ENCODE assay signal across 9 mouse cellular contexts in the genomic region with DNA sequence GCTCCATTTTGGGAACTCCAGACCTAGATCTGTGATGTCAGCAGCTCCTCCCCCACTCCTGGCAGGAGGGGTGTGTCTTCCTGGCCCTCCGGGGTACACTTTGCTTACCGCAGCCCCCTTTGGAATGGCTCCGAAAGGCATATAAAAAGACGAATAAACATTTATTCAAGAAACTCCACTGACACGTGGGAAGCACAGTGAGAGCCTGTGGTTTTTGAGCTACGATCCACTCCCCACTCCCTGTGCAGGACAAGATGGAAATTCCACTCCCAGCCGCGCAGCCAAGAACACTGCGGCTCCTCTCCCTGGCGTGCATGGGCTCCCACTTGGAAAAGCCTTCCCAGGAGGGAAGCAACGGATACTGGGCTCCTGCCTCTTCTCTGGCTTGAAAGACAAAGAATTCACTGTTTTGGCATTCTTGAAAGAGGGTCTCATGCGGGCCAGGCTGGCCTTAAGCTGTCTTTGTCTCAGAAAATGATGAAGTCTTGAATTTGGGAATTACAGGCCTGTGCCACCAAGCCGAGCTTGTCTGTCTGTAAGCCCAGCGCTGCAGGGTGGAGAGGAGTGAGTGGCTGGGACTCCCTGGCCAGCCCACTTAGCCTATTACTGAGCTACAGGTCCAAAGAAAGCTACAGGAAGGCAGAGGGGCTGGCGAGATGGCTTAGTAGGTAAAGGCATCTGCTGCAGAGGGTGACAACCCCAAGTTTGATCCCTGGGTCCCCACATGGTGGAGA. TPM values are rescaled to one million over a fixed set of nuclear protein-coding genes. Genes with fewer than 3 reads are reported as not detected.
DNase-seq lines count a peak whose midpoint lies in the region; ATAC-seq lines count a peak whose summit lies in the region.
"Had no signal": no experiment of that assay in that cellular context is flagged by ENCODE, and none has a peak within 500 bp of the region (broad histone marks: within the 10 kb centered on the region; RNA-seq: fewer than 3 reads in every experiment).

No protein-coding gene starts in this region.

- H3K9me3 ChIP-seq in heart, embryonic 12.5 days (replicated peaks): no peaks in the 10 kb centered on the region
- H3K9me3 ChIP-seq in heart, embryonic 16.5 days (replicated peaks; ENCODE audit: control insufficient read depth, low read length): no peaks in the 10 kb centered on the region
- no peaks in the 10 kb centered on the region for H3K9me3 ChIP-seq in midbrain, embryonic 12.5 days

- intact Hi-C loops in heart, postnatal 10 days (cut with DNase I): no loop called here

- peak overlapping the region; percentile 3; the same call in 1 of the 2 replicates for H3K27ac ChIP-seq in heart, embryonic 12.5 days (ENCODE audit: poor library complexity, severe bottlenecking)
- H3K27ac ChIP-seq in heart, embryonic 16.5 days (ENCODE audit: low read length): peak overlapping the region; percentile 20
- H3K27ac ChIP-seq in midbrain, embryonic 12.5 days (replicated peaks): peak overlapping the region; percentile 71

- no peak overlapping the region for H3K9ac ChIP-seq in heart, embryonic 12.5 days
- H3K9ac ChIP-seq in heart, embryonic 16.5 days (ENCODE audit: low read length): 0 out of 2 replicates have a peak overlapping the region, but pooled peaks have one; percentile 25
- H3K9ac ChIP-seq in midbrain, embryonic 12.5 days (replicated peaks): 0 out of 2 replicates have a peak overlapping the region, but pooled peaks have one; percentile 11

- no peak for ATAC-seq in heart, embryonic 12.5 days (ENCODE audit: insufficient number of reproducible peaks, low FRiP score)
- ATAC-seq in heart, embryonic 16.5 days (replicated peaks; ENCODE audit: extremely low read depth, insufficient read depth, low FRiP score): peak; percentile 37; the same call in 1 of the 2 replicates
- no peak for ATAC-seq in midbrain, embryonic 12.5 days (ENCODE audit: low FRiP score, low read depth)

- H3K36me3 ChIP-seq in heart, embryonic 12.5 days: no peaks in the 10 kb centered on the region
- no peaks in the 10 kb centered on the region for H3K36me3 ChIP-seq in heart, embryonic 16.5 days (ENCODE audit: control insufficient read depth, insufficient read depth)
- no peaks in the 10 kb centered on the region for H3K36me3 ChIP-seq in midbrain, embryonic 12.5 days

- peak overlapping the region; percentile 1; the same call in 1 of the 2 replicates for H3K4me3 ChIP-seq in heart, embryonic 12.5 days
- peak overlapping the region; percentile 2; the same call in 1 of the 2 replicates for H3K4me3 ChIP-seq in heart, embryonic 16.5 days (ENCODE audit: low read length)
- H3K4me3 ChIP-seq in midbrain, embryonic 12.5 days: 0 out of 2 replicates have a peak overlapping the region, but pooled peaks have one; percentile 6

- H3K4me2 ChIP-seq in heart, embryonic 12.5 days: peak overlapping the region; percentile 46
- peak overlapping the region; percentile 44 for H3K4me2 ChIP-seq in heart, embryonic 16.5 days (ENCODE audit: low read depth, low read length)
- H3K4me2 ChIP-seq in midbrain, embryonic 12.5 days (replicated peaks): peak overlapping the region; percentile 26

- no peaks in the 10 kb centered on the region for H3K27me3 ChIP-seq in heart, embryonic 12.5 days (replicated peaks)
- H3K27me3 ChIP-seq in heart, embryonic 16.5 days (ENCODE audit: control insufficient read depth, insufficient read depth, low read length): peaks cover 3% of the 10 kb centered on the region
- H3K27me3 ChIP-seq in midbrain, embryonic 12.5 days: peaks cover 16% of the 10 kb centered on the region

- H3K4me1 ChIP-seq in heart, embryonic 12.5 days (replicated peaks): peaks cover 25% of the 10 kb centered on the region
- peaks cover 10% of the 10 kb centered on the region for H3K4me1 ChIP-seq in heart, embryonic 16.5 days (ENCODE audit: control insufficient read depth, insufficient read depth, low read length)
- peaks cover 33% of the 10 kb centered on the region for H3K4me1 ChIP-seq in midbrain, embryonic 12.5 days

- WGBS in heart, embryonic 12.5 days: 17% methylated on average over 15 of the region's 15 CpGs
- 27% methylated on average over 15 of the region's 15 CpGs for WGBS in heart, embryonic 16.5 days
- 9% methylated on average over 15 of the region's 15 CpGs for WGBS in midbrain, embryonic 12.5 days

- no peak for DNase-seq in heart, postnatal 10 days
- peak; percentile 46 for DNase-seq in ZHBTc4 (ENCODE audit: low read depth, low spot score)
- DNase-seq in ovary, postnatal 10 days (ENCODE audit: low spot score): no peak
- DNase-seq in spleen, postnatal 14 days (ENCODE audit: low spot score in 2 of 2): no peak
- DNase-seq in layer of hippocampus, postnatal 36 days: no peak

RNA-seq across cellular contexts. Expression of a gene that starts 23.8 kb away (rescaled TPM):
- polyA plus RNA-seq in heart, embryonic 12.5 days (2016; fragmentation: Nextera tagmentation; extraction: Ambion mirVana): 6.5 and 7.7 TPM in 2 replicates
- under 1 TPM; 0.55 to 0.84 TPM for total RNA-seq in heart, postnatal 10 days (2021)
- polyA plus RNA-seq in heart, embryonic 16.5 days (2015; fragmentation: Nextera tagmentation; extraction: Ambion mirVana): 4.3 and 5.2 TPM in 2 replicates
- 12.2 and 14.6 TPM in 2 replicates for polyA plus RNA-seq in midbrain, embryonic 12.5 days (2016; fragmentation: Nextera tagmentation; extraction: Ambion mirVana)
- total RNA-seq in layer of hippocampus, postnatal 36 days (2021): 1 to 10 TPM; 4.1 to 5.7 TPM
- total RNA-seq: CH12.LX had no signal

Comparison
In these comparisons a context has a peak if more than half of its experiments do, and no peak if none do; other contexts are left out.
1. H3K27ac ChIP-seq: peak in every context shown above with its lines; median percentile 71 in midbrain, embryonic 12.5 days; 20 in heart, embryonic 16.5 days; 3 in heart, embryonic 12.5 days.